Mouse (Mus musculus): Measurements from ENCODE around the gene Tomm20. TPM values are rescaled to one million over a fixed set of nuclear protein-coding genes. Genes with fewer than 3 reads are reported as not detected.

Gene Tomm20
- polyA plus RNA-seq (2012; fragmentation: generic; extraction: Trizol), result 100 to 1,000 TPM; 101 to 131 TPM

DNA sequence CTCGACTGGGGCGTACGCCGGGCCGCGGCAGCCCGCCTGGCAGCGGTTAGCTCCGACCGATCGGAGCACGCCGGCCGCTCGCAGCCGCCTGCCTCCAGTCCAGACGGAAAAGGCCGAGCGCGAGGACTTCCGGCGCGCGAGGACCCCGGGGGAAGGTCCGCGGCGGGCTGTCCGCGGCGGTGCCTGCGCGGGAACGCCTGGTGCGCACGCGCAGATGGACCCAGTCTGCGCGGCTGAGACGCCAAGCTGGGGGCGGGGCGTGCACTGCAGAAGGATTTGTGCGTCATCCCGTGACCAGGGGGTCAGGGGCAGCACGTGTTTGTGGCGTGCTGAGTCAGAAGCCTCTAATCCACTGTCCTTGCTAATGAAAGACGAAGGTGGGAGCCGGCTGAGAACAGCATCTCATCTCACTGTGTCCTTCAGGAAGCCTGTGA is at the start of gene Tomm20:
TSS of gene Tomm20 (minus strand) at position 115 of the 434 bp plus-strand sequence.

GRCm38 (mm10) chr8:126970579-126971313 is 25.1 kb upstream of the Tomm20 start, which contains the start of gene Rbm34:
TSS of gene Rbm34 (minus strand) at chr8:126971071.

Other genes starting within 250 kb of the Tomm20 start
- gene Rbm34, start 25.2 kb upstream of the Tomm20 start, polyA plus RNA-seq (2012; fragmentation: generic; extraction: Trizol), result 1 to 10 TPM; 1.6 to 4.8 TPM
- gene Pard3, start 118.0 kb upstream of the Tomm20 start, polyA plus RNA-seq (2012; fragmentation: generic; extraction: Trizol), result 10 to 100 TPM in 1 of 2 experiments, 1 to 10 TPM in 1; 2.5 to 17.1 TPM

All from C3H10T1/2 (cell line).